Mouse (Mus musculus): ENCODE results near the gene Gm10271.

The Gm10271 gene

DNA sequence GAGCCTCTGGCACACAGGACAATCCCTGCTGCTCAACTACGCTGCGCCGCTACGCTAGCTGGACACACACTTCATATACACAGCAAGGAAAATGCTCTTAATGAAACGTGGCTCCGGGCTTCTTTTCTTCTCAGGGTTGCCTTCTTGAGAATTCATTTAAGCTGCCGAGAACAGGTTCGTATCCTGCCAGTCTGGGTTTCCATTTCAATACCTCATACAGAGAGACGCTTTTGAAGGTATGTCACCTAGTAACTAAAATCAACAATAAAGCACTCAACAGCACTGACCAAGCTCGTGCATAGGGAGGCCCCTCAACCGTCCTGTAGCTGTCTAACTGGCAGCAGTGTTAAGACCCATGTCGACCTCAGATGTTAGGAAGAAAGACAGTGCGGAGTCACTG, 40.0 kb downstream of the Gm10271 start:
- peak; percentile 52 for DNase-seq (ENCODE audit: low read depth)

DNA sequence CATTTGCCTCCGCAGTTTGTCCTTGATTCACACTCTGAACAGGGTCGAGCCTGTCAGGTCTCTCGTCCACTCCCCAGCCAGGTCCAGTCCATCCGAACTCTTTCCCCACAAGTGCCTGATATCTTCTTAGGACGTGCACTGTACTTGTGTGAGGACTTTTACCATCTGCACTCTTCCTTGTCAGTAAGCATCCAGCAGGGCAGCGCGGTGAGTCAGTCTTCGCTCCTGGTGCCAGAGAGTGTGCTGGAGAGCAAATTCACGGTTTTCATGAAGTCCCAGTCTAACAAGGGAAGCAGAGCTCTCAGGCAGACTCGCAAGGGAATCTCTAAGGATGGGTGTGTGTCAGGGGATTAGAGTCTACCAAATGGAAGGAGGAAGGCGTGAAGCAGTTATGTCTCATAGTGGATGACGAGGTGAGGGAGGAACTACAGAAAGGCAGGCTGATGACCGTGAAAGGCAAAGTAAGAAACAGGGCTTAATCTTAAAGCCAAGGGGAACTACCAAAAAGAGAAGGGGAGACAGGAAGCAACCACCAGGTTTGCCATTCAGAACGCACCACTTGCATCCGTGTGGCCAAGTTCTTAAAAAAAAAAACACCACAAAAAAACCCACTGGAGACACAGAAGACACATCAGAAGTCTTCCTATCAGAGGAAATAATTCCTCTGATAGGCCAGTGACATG, 40.8 kb downstream of the Gm10271 start:
- DNase-seq (ENCODE audit: low read depth): peak; percentile 73

DNA sequence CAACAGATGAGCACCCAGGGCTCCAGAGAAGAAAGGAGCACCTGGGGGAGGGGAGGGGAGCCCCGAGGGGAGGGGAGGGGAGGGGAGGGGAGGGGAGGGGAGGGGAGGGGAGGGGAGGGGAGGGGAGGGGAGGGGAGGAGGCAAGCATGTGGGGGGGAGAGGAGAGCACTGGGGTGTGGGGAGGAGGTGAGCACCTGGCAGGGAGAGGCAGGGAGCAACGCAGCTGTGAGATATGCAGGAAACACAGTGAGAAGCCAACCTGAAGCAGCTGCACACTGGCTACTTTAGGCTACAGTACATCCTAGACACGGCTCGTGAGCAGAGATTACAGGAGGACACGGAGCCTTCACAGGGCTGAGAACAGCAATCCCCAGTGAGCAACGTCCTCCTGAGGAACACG, 41.5 kb downstream of the Gm10271 start:
- DNase-seq (ENCODE audit: low read depth): peak; percentile 61

DNA sequence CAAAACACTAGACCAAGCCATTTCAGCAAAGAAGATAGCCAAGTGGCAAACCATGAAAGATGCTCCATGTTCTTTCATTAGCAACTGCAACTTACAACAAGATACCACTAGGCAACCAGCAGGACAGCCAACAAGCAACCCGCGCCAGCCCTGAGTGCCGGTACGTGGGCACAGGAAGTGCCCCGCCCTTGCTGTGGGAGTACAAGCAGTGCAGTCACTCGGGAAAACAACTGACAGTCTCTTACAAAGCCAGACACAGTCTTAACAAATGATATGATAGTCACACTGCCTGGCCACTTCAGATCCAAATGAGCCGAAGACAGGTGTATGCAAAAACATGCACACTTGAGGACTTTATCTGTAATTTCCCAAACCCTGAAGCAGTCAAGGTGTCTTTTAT, 41.9 kb downstream of the Gm10271 start:
- peak; percentile 85 for DNase-seq (ENCODE audit: low read depth)

DNA sequence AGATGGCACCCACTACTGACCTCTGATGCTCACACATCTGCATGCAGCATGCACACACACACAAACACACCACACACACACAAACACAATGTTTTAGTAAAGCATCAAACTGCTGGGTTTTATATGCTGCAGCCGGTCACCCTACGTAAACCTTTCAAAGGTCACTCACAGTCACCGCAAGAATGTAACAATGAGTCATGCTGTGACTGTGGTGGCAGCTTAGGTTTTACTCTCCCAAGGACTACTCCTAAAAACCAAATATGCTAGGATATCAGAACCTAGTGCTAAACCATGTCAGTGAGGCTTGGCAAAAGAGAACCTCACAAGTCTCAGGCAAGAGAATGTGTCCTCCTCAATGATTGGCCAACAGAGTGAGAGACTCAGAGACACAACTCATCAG, 43.6 kb downstream of the Gm10271 start:
- no peak for DNase-seq (ENCODE audit: low read depth)

DNA sequence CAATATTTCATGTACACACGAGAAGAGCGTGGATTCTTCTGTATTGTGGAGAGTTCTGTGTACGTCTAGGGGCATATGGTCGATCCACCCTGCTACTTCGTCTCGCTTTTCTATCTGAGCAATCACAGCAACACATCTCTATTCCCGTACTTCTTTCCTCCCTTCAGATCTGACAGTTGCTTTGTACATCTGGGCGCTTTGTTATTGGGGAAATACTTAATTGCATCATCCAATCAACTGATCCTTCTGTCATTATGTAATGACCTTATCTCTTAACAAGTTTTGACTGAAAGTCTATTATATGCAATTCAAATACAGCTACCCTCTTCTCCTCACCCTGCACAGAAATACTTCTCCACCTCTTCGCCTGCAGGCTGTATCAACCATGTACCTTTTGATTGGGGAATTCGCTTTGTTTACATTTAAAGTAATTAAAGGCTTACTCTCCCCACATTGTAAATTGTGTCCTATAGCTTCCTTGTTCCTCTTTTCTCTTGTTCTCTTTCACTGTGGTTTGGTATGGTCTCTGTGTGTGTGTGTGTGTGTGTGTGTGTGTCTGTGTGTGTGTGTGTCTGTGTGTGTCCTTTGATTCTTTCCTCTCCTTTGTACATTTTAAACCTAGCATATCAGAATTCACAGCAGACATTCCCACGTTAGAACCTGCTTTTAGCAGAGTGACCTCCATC, 45.8 kb downstream of the Gm10271 start:
- no peak for DNase-seq (ENCODE audit: low read depth)

DNA sequence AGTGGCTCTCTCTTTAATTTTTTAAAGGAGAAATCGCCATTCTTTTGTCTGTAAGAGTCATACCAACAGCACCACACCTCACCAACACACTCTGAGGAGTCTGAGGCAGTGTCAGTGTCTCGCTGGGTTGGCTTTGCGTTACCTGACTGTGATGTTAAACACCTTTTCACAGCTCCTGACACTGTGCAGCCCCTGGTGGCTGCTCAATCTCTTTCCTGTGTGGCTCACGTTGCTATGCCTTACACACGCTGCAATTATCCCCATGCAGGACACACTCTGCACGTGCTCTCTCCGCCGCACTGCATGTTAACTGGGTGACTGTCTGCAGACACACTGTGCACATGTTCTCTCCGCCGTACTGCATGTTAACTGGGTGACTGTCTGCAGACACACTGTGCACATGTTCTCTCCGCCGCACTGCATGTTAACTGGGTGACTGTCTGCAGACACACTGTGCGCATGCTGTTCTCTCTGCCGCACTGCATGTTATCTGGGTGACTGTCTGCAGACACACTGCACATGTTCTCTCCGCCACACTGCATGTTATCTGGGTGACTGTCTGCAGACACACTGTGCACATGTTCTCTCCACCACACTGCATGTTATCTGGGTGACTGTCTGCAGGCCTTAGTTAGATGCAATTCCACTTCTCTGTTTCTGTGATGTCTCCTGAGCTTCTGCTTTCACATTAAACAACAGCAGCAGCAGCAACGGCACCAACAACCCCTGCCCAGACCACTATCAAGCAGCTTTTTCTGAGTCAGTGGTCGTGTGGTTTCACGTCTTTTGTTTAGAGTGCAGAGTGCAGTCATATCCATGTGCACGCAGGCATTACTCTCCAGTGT, 48.5 kb downstream of the Gm10271 start:
- DNase-seq (ENCODE audit: low read depth): no peak

DNA sequence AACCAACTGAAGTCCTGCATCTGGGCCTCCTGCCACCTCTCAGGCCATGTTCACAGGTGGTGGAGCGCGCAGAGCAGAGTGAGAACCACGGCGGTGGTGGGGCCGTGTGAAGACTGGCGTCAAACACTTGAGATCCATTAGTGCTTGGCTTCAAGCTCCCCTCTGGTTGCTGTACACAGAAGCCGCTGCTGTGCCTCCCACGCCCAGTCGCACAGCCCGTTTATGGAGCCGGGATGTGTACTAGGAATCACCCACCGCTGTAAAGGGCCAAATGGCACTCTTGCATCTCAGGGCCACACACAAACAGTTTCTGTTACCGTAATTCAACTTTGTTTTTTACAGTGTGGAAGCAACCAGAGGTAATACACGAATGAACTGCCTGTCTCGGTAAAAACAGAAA, 50.2 kb downstream of the Gm10271 start:
- DNase-seq (ENCODE audit: low read depth): peak; percentile 64

DNA sequence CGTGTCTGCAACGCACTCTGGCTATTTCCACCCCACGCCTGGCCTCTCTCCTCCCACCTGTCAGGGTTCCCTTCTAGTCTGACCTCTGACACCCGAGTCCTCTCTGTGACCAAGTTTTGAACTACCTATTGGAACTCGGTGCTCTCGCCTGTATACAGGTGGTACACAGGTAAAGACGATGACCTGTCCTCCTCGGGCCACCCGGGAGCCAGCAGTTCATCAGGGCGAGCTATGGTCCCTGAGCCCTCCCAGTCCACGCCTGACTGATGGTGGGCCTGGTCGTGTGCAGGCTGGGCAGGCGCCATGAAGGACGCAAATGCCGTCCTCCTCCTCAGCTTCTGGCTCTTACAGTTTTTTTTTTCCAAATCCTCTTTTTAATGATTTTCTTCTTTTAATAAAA, 51.0 kb downstream of the Gm10271 start:
- no peak for DNase-seq (ENCODE audit: low read depth)

DNA sequence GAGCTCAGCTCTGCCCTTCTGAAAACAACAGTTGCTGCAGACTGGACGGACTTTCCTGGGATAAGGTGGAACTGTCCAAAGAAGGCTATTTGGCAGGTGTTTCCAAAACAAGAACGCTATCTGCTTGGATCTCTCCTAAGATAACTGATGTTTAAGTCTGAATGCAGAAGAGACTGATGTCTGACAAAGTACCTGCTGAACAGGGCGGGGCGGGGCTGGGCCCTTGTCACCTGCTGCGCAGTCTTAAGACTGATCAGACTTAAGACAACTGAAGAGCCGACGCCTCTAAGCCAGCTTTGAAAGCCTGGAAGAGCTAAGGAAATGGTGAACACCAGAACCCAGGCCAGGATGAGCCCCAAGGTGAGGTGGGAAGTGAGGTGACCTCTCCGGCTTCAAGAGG, 51.8 kb downstream of the Gm10271 start:
- DNase-seq (ENCODE audit: low read depth): peak; percentile 18

DNA sequence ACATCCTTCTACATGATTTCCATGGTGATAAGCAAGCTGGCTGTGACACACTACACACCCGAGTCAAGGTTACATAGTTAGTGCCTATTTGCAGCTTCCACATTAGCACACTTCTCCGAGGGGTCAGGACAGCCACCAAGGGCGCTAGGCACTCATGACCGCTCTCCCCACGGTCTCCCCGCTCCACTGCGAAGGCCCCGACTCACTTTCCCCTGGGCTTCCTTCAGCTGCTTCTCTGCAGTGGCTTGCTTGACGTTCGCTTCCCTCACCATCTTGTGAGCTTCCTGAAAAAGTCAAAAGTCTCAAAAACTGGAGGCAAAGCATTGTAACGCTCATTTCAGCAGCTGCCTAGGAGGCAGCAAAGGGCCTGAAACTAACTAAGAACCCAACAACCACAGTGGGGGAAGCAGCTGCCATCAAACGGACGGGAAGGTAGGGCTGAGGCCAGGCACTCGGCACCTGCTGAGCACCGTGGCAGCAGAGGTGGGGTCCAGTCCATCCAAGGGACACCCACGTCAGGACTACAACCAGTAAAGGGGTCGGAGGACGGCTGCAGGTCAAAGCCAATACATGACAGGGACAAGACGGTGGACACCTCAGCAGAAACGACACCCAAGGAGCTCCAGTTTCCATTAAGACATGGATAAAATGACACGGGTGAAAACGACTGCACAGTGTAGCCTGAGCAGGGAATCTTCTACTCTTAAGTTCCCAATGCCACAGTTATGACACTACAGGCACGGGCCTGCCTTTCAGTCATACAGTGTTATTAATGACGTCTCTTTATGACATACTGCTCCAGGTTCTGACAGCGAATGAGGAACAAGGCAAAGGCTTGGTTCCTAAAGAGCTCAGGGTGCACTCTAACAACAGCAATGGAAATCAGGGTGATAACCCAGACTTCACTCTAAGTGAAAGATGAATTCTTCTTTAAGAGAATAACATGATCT, 52.8 kb downstream of the Gm10271 start:
- DNase-seq (ENCODE audit: low read depth): peak; percentile 47

DNA sequence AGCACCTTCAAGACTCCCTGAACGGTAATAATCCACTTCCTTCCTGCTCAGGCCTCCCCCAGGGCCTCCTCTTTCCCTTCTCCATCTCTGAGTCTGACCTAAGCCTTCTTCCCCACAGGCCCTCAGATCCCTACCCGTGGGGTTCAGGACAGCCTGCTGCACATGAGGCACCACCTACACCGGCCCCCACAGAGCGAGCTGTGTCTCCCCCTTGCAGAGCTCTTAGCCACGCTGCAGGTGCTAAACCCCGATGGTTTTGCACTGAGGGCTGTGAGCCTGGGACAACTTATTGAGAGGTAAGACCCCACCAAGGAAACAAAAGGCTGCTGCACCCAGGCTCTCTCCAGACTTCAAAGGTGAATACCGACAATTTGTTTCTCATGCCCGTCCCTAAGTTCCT, 55.8 kb downstream of the Gm10271 start:
- peak; percentile 57 for DNase-seq (ENCODE audit: low read depth)

DNA sequence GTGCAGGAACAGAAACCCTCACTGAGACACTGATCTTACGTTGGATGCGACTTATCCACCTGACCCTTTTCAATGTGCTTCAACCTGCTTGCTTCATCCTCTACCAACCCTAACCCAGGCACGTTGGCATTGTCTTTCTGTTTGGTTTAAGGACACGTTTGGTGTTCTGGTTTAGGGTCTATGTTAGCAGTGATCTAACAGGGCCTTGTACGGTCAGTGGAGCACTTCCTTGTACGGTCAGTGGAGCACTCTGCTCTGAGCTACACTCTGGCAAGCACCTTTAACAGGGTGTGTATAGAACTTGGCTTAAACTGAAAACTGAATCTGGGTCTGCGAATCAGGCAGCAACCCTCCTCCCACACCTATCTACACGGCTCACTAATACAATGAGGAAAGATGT, 57.1 kb downstream of the Gm10271 start:
- DNase-seq (ENCODE audit: low read depth): peak; percentile 59

DNA sequence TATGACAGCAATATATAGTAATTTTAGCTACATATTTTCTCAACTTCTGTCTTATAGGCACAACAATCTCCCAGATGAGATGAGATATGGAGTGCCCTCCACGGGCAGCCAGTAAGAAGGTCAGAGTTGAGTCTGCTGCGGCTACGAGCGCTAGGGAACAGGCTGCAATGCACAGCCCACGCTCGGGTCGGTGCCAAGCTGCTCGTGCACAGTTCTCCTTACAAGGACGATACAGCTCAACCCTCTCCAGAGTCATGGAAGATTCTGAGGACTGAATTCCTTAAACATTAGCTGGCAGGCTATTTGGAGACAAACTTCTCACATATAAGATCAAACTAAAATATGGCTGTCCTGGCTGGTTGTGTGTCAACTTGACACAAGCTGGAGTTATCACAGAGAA, 57.8 kb downstream of the Gm10271 start:
- peak; percentile 57 for DNase-seq (ENCODE audit: low read depth)

DNA sequence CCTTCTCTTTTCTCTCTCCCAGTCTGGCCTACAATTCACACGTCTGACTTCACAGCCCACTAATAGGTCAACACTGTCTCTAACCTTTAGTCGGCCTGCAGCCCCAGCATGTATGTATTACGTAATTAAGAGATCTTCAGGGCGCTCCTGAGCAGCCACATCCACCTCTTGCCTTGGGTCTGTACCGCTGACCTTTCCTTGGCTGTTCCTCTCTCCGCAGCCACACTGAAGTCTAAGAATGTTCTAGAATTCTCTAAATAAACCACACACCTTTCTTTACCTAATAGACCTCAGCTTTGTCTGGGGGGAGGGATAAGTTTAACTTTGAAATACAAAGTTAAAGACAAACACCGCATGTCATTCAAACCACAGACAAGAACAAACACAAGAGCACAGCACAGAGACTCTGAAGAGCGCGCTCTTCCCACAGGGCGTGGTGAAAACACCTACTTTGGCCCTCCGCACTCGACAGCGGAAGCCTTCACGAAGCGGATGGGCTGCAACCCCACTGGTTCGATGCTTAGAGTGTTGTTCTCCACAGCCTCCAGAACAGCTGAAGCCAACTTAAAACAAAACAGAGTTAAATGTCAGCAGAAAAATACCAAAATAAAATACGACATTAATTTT, 58.6 kb downstream of the Gm10271 start:
- peak; percentile 90 for DNase-seq (ENCODE audit: low read depth)

DNA sequence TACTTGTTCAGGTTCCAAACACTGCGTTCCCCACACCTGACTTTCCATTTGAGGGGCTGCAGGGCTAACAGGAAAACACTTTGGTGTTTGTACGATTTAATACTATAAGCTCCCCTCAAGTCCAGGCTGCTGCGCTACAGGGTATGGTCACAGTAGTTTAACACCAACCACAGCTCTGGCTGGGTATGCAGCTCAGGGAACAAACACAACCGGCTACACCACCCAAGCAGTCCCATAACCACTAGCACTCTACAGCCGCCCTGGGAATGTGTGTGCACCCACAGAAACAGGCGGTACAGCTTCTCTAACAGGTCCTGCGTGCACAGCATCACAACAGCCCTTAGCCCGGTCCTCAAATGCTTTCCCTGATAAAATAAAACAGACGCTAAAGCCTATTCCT, 59.6 kb downstream of the Gm10271 start:
- DNase-seq (ENCODE audit: low read depth): peak; percentile 35

DNA sequence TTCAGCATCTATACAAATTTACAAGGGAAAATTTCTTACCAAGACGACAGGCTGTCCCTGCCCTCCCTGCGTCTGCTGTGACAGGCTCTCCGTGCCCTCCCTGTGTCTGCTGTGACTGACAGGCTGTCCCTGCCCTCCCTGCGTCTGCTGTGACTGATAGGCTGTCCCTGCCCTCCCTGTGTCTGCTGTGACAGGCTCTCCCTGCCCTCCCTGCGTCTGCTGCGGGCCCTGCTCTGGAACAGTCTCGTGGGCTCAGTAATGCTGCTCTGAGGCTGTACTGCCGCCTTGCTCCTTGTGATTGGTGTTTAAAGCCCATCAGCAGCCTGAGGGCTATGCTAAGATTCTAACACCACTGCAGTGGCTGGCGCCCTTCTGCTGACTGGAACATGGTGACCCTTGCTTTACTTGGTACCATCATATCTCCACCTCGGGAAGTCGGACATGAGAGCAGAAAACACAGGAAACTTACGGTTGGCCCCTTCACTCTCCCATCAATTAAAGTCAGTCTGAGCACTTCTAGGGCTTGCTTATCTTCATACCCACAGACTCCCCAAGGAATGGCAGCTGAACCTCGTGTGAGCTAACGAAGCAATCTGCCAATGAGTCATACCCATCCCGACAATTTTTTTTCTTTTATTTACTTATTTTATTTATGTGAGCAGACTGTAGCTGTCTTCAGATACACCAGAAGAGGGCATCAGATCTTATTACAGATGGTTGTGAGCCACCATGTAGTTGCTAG, 63.3 kb downstream of the Gm10271 start:
- DNase-seq (ENCODE audit: low read depth): no peak
